Mouse (Mus musculus) hindbrain, embryonic 10.5 days (tissue): ENCODE results near the gene Slc26a9. TPM values are rescaled to one million over a fixed set of nuclear protein-coding genes. Genes with fewer than 3 reads are reported as not detected.
"Not testable (repeated sequence)": the region's sequence is repeated elsewhere in the genome, so short reads cannot be mapped to it uniquely, and the experiment has no call there.

Source experiments
- DNase-seq: peaks from one replicate; pipeline ENCODE4 v3.0.0-alpha.2; 2017; ENCODE audit warnings: low spot score
- H3K27ac ChIP-seq: fragments of 300-500 bp; sonication (generic); 2 replicates; pipeline ENCODE4 v1.5.1; 2016; ENCODE audit warnings: mild to moderate bottlenecking, moderate library complexity
- H3K27me3 ChIP-seq: fragments of 300-500 bp; sonication (generic); 2 replicates; pipeline ENCODE4 v1.6.1; 2016; ENCODE audit warnings: mild to moderate bottlenecking; ENCODE audit not compliant: poor library complexity, insufficient read depth, severe bottlenecking
- H3K36me3 ChIP-seq: fragments of 300-500 bp; sonication (generic); 2 replicates; pipeline ENCODE4 v1.6.1; 2016; ENCODE audit warnings: mild to moderate bottlenecking, moderate library complexity
- H3K4me1 ChIP-seq: fragments of 300-500 bp; sonication (generic); replicated peaks from 2 replicates; pipeline ENCODE4 v1.6.1; 2016; ENCODE audit warnings: mild to moderate bottlenecking
- H3K4me3 ChIP-seq: fragments of 300-500 bp; sonication (generic); 2 replicates; pipeline ENCODE4 v1.5.1; 2016; ENCODE audit warnings: mild to moderate bottlenecking, moderate library complexity
- H3K9me3 ChIP-seq: fragments of 300-500 bp; sonication (generic); 2 replicates; pipeline ENCODE4 v1.6.1; 2016; ENCODE audit warnings: mild to moderate bottlenecking, moderate library complexity
- WGBS: fragments of 180-500 bp; shearing (Covaris S2); methylation state at CpG from one replicate; pipeline ENCODE4 v1.1.7; 2016; 5-methylcytosine and 5-hydroxymethylcytosine counted together
- polyA plus RNA-seq: library from polyadenylated mRNA; unstranded; fragments of >200 nt; fragmentation: Nextera tagmentation; extraction: Ambion mirVana; gene quantifications from 2 replicates; pipeline ENCODE4 v1.2.1, GENCODE M21; 2016

Slc26a9 gene
- polyA plus RNA-seq, 1 experiment from 2014 or later: 0.05 TPM

DNA sequence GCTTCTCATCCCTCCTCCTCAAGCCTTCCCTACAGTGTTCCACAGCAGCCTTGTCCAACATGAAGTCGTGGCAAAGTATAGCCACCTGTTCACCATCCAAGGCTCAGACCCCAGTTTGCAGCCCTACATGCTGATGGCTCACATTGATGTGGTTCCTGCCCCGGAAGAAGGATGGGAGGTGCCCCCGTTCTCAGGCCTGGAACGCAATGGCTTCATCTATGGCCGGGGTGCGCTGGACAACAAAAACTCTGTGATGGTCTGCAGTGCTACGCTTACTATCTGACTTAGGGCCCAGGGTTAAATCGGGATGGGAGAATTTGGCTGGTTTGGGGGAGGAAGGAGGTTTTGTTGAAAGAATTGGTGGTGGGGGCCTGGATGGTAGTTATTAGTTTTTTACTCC lies 57.2 kb downstream of the Slc26a9 start:
- Histone ChIP-seq H3K27ac (no peak overlapping the region), H3K36me3 (no peaks in the 10 kb centered on the region), H3K4me1 (peaks cover 16% of the 10 kb centered on the region), H3K27me3 (peaks cover 4% of the 10 kb centered on the region; the same call in 1 of the 2 replicates), H3K9me3 (no peaks in the 10 kb centered on the region), H3K4me3 (no peak overlapping the region)
- WGBS: 92% methylated on average over 8 of the region's 8 CpGs
- DNase-seq: no peak

DNA sequence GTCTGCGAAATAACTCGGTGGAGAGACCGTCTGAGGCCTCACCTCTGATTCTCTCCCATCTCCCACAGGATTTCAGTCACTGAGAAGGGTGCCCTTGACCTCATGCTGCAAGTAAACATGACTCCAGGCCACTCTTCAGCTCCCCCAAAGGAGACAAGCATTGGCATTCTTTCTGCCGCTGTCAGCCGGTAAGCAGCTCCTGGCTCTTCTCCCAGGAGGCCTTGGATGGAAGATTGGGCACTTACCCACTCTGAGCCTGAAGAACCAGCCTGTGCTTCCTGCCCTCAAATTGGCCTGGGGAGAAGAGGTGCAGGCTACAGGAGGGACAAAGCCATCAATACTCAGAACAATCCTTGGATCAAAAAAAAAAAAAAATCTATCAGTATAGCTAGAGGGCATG lies 58.8 kb downstream of the Slc26a9 start:
- H3K4me3 ChIP-seq: no peak overlapping the region
- no peaks in the 10 kb centered on the region for H3K9me3 ChIP-seq
- peaks cover 7% of the 10 kb centered on the region for H3K4me1 ChIP-seq
- H3K27ac ChIP-seq: no peak overlapping the region
- peaks cover 4% of the 10 kb centered on the region; the same call in 1 of the 2 replicates for H3K27me3 ChIP-seq
- no peaks in the 10 kb centered on the region for H3K36me3 ChIP-seq
- DNase-seq: no peak
- WGBS: 86% methylated on average over 5 of the region's 5 CpGs

DNA sequence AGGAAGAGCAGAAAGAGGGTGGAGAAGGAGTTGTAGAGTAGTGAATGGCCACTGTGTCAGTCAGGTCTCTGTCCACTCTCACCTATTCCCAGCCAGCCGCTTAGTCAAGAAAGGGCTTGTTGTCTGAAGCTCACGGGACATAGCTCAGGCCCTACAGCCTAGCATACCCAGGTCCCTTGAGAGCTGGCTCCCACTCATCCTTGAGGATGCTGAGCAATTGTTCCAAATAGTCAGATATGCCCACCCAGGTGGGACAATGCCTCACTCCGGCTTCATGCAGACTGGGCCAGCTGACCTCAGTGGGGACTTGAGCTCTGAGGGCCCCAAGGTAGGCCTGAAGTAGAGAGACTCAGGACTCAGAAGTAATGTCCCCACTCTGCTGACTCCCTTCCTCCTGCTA lies 60.3 kb downstream of the Slc26a9 start:
- DNase-seq: no peak
- H3K36me3 ChIP-seq: no peaks in the 10 kb centered on the region
- 88% methylated on average over 3 of the region's 3 CpGs for WGBS

DNA sequence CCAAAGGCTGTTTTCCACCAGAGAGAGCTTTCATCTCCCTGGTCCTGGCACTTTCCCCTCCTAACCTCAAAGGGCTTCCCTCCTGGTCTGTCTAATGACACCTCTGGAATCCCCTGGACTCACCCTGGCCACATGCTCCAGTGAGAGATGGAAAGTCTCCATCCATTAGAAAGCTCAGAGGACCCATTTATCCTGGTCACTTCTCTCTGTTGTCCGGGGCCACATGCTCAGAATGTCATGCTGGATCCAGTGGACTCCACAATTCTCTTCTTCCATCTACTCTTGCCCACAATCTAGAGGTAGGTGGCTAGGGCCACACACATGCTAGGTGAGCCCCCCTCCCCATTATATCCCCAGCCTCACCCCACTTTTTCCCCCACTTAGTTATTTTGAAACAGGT lies 65.2 kb downstream of the Slc26a9 start:
- no peaks in the 10 kb centered on the region for H3K36me3 ChIP-seq
- H3K9me3 ChIP-seq: no peaks in the 10 kb centered on the region
- 88% methylated on average over 1 of the region's 1 CpGs for WGBS
- H3K27me3 ChIP-seq: no peaks in the 10 kb centered on the region
- H3K4me1 ChIP-seq: no peaks in the 10 kb centered on the region
- no peak overlapping the region for H3K27ac ChIP-seq
- H3K4me3 ChIP-seq: no peak overlapping the region
- DNase-seq: no peak

More for the DNA sequence above, 60.3 kb downstream of the Slc26a9 start:
- Histone ChIP-seq H3K27me3 (no peaks in the 10 kb centered on the region), H3K27ac (no peak overlapping the region), H3K9me3 (no peaks in the 10 kb centered on the region), H3K4me3 (no peak overlapping the region), H3K4me1 (peaks cover 6% of the 10 kb centered on the region)

DNA sequence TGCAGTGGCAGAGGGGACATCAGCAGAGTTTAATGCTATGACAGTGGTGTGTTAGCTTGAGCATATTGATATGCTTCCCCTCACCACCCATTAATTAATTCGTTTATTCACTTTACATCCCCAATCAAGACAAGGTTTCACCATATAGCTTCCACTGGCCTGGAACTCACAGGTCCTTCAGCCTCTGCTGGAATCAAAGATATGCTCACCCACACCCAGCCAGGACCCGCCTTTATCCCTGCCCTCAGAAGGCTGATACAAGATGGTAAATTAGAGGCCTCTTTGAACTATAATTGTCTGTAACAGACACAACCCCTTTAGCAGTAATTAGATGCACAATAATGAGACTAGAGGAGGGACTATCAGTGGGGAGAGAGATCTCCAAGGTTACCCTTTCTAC lies 65.8 kb downstream of the Slc26a9 start:
- H3K27ac ChIP-seq: no peak overlapping the region
- no peak for DNase-seq
- H3K9me3 ChIP-seq: no peaks in the 10 kb centered on the region
- no peaks in the 10 kb centered on the region for H3K36me3 ChIP-seq
- WGBS: 71% methylated on average over 2 of the region's 2 CpGs
- no peaks in the 10 kb centered on the region for H3K4me1 ChIP-seq
- H3K27me3 ChIP-seq: no peaks in the 10 kb centered on the region
- no peak overlapping the region for H3K4me3 ChIP-seq

DNA sequence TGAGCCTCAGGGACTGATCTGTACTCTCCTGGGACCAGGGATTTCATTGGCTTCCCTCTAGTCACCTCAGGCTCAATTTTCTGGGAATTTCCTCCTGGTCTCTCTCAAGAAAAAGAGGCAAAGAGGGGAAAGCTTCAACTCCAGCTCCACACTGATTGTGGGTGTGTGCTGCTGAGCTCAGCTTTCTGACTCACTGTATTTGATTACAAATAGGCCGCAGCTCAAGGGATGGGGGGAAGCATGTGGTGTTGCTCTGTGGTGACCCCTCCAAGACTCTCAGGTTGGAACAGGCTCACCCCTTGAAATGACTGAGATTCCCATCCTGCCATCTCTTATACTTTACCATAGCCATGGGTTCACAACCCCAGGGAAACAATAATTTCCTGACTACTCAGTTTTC lies 67.6 kb downstream of the Slc26a9 start:
- Histone ChIP-seq H3K9me3 (no peaks in the 10 kb centered on the region), H3K36me3 (no peaks in the 10 kb centered on the region), H3K27me3 (no peaks in the 10 kb centered on the region), H3K4me3 (no peak overlapping the region), H3K27ac (no peak overlapping the region), H3K4me1 (no peaks in the 10 kb centered on the region)
- 83% methylated on average over 1 of the region's 1 CpGs for WGBS
- DNase-seq: no peak

- 85% methylated on average over 9 of the region's 9 CpGs for WGBS
- Histone ChIP-seq H3K4me1 (no peaks in the 10 kb centered on the region), H3K27me3 (no peaks in the 10 kb centered on the region), H3K27ac (no peak overlapping the region), H3K4me3 (no peak overlapping the region), H3K9me3 (no peaks in the 10 kb centered on the region), H3K36me3 (no peaks in the 10 kb centered on the region)
- no peak for DNase-seq
Observed at GRCm38 (mm10) chr1:131812006-131812405, 68.2 kb downstream of the Slc26a9 start.

DNA sequence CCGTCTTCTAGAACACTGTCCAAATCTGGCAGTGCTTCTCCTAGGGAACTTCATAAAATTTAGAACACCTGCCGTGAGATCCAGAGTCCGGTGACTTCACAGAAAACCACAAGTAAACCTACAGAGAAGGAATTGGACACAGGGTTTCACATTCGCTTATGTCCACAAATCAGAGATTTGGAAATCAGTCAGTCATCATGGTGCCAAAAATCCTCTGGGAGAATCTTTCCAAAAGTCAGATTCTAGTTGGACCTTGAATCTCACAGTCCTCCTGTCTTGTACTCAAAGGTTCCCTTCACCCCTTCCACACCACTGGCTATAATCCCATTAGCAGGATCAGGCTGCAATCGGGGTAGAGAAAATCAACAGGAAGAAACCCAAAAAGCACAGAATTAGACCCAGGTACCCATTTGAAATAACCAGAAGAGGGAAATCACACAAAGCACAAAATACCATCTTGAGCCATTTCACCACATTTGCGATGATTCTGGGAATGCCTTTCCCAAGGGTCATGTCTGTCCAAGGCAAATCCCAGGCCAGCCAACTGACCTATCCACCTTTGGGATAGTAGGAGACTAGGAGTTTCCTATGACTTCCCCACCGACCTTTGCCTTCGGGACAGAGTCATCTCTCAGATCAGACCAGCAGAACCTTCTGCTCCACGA lies 68.9 kb downstream of the Slc26a9 start:
- Histone ChIP-seq H3K9me3 (no peaks in the 10 kb centered on the region), H3K27ac (no peak overlapping the region), H3K4me1 (no peaks in the 10 kb centered on the region), H3K27me3 (no peaks in the 10 kb centered on the region), H3K4me3 (no peak overlapping the region), H3K36me3 (no peaks in the 10 kb centered on the region)
- DNase-seq: no peak
- WGBS: 90% methylated on average over 9 of the region's 9 CpGs

- H3K27ac ChIP-seq: no peak overlapping the region
- H3K4me3 ChIP-seq: no peak overlapping the region
- DNase-seq: no peak
- no peaks in the 10 kb centered on the region for H3K36me3 ChIP-seq
- no peaks in the 10 kb centered on the region for H3K9me3 ChIP-seq
- WGBS: 89% methylated on average over 4 of the region's 4 CpGs
- H3K4me1 ChIP-seq: no peaks in the 10 kb centered on the region
- H3K27me3 ChIP-seq: no peaks in the 10 kb centered on the region
Observed at GRCm38 (mm10) chr1:131813731-131814130, 69.9 kb downstream of the Slc26a9 start.

DNA sequence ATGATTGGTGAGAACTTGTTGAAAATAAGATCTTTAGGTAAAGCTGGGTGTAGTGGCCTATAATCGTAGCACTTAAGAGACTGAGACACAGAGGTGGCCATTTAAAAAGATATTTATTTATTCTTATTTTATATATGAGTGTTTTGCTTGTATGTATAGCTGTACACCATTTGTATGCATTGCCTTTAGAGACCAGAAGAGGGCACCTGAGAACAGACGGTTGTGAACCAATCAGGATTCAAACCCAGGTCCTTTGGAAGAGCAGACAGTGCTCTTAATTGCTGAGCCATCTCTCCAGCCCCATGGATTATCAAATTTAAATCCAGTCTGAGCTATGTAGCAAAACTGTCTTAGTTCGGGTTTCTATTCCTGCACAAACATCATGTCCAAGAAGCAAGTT lies 70.4 kb downstream of the Slc26a9 start:
- Histone ChIP-seq H3K27me3 (no peaks in the 10 kb centered on the region), H3K9me3 (no peaks in the 10 kb centered on the region), H3K4me1 (no peaks in the 10 kb centered on the region), H3K4me3 (no peak overlapping the region), H3K36me3 (no peaks in the 10 kb centered on the region), H3K27ac (no peak overlapping the region)
- DNase-seq: no peak
- WGBS: 83% methylated on average over 3 of the region's 3 CpGs

GRCm38 (mm10) chr1:131816886-131817285 lies 73.1 kb downstream of the Slc26a9 start:
- Histone ChIP-seq H3K4me3 (no peak overlapping the region), H3K27me3 (no peaks in the 10 kb centered on the region), H3K4me1 (no peaks in the 10 kb centered on the region), H3K9me3 (no peaks in the 10 kb centered on the region), H3K36me3 (no peaks in the 10 kb centered on the region), H3K27ac (no peak overlapping the region)
- 83% methylated on average over 6 of the region's 6 CpGs for WGBS
- DNase-seq: no peak

GRCm38 (mm10) chr1:131820353-131820752 lies 76.5 kb downstream of the Slc26a9 start:
- 74% methylated on average over 9 of the region's 9 CpGs for WGBS
- not testable (repeated sequence) for H3K27me3 ChIP-seq, H3K9me3 ChIP-seq, DNase-seq, H3K4me1 ChIP-seq, H3K27ac ChIP-seq, H3K4me3 ChIP-seq, H3K36me3 ChIP-seq

DNA sequence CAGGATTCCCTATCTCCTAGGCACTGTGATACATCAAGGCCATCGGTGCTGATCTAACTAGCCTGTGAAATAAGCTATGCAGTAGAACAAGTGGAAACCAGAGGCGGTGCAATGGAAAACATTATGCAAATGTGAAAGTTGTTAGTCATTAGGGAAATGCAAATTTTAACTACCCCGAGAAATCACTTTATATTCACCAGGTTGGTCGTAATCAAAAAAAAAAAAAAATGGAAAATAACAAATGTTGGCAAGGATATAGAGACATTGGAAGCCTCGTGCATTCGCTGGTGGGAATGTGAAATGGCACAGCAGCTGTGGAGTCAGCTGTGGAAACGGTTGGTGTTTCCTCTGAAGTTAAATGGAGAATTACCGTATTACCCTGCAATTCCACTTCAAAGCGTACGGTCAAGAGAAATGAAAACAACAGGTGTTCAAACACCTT lies 77.1 kb downstream of the Slc26a9 start:
- Histone ChIP-seq H3K27ac (no peak overlapping the region), H3K4me1 (no peaks in the 10 kb centered on the region), H3K36me3 (no peaks in the 10 kb centered on the region), H3K4me3 (no peak overlapping the region), H3K9me3 (no peaks in the 10 kb centered on the region), H3K27me3 (no peaks in the 10 kb centered on the region; the same call in 1 of the 2 replicates)
- no peak for DNase-seq
- 91% methylated on average over 10 of the region's 10 CpGs for WGBS
